Mouse (Mus musculus): ENCODE results near the gene Txndc16.

- TF ChIP-seq CTCF (IDR thresholded peaks at IDR 0.05; ENCODE audit: low read depth) = no peak
- no peak for TF ChIP-seq EP300 (optimal IDR thresholded peaks at IDR 0.05)
These were observed 31.5 kb upstream of the Txndc16 start for GRCm38 (mm10) chr14:45251548-45252076.
